23 mouse cellular contexts compared by ENCODE assay signal in genomic region chr16:34121288-34121687, GRCm38 (mm10).
DNase-seq lines count a peak whose midpoint lies in the region; ATAC-seq and TF ChIP-seq lines count a peak whose summit lies in the region.
"Had no signal": no experiment of that assay in that cellular context is flagged by ENCODE, and none has a peak within 500 bp of the region (broad histone marks: within the 10 kb centered on the region; RNA-seq: fewer than 3 reads in every experiment).

No protein-coding gene starts in this region.

- H3K4me3 ChIP-seq in thymus, adult 2 months (ENCODE audit: control insufficient read depth, insufficient read depth, low read length), result peak overlapping the region; percentile 31
- H3K4me3 ChIP-seq: forebrain, embryonic 15.5 days; heart, embryonic 10.5 days; heart, embryonic 15.5 days; kidney, embryonic 15.5 days had no signal

- peak; percentile 1; the same call in 1 of the 2 replicates for ATAC-seq in frontal cortex, adult (ENCODE audit: low TSS enrichment)
- ATAC-seq in granulocyte monocyte progenitor cell, adult 5-6 weeks (replicated peaks; ENCODE audit: poor library complexity, severe bottlenecking), result peak; percentile 10
- ATAC-seq: forebrain, embryonic 15.5 days; hindbrain, embryonic 16.5 days had no signal

- peak overlapping the region; percentile 22; the same call in 1 of the 2 replicates for H3K27ac ChIP-seq in thymus, adult 2 months (ENCODE audit: control insufficient read depth, insufficient read depth, low read length)
- H3K27ac ChIP-seq: forebrain, embryonic 15.5 days; heart, embryonic 10.5 days; heart, embryonic 15.5 days; kidney, embryonic 15.5 days; liver, embryonic 14.5 days; stomach, postnatal 0 days had no signal

- 43% methylated on average over 7 of the region's 7 CpGs for WGBS in thymus, adult 2 months

- no peak for TF ChIP-seq CTCF in thymus, adult 2 months (IDR thresholded peaks at IDR 0.05; ENCODE audit: borderline replicate concordance, control insufficient read depth, extremely low read depth, insufficient read depth, low read length, poor library complexity)

- TF ChIP-seq POLR2A in thymus, adult 2 months (IDR thresholded peaks at IDR 0.05; ENCODE audit: control insufficient read depth, extremely low read depth, insufficient read depth, low read length, poor library complexity), result no peak

- peaks cover 14% of the 10 kb centered on the region for H3K4me1 ChIP-seq in thymus, adult 2 months (replicated peaks; ENCODE audit: control insufficient read depth, insufficient read depth, low read length)
- H3K4me1 ChIP-seq: heart, embryonic 15.5 days had no signal

- no peaks in the 10 kb centered on the region for H3K36me3 ChIP-seq in thymus, adult 2 months (ENCODE audit: control insufficient read depth, insufficient read depth, low read length)
- H3K36me3 ChIP-seq: forebrain, embryonic 15.5 days; heart, embryonic 10.5 days; heart, embryonic 15.5 days; kidney, embryonic 15.5 days had no signal

- no peak for DNase-seq in frontal cortex, postnatal 25 days (ENCODE audit: low spot score in 2 of 2)
- no peak for DNase-seq in thymus, adult 2 months
- no peak for DNase-seq in thymus, postnatal 0 days (ENCODE audit: low spot score)
- DNase-seq in heart, adult 18-20 months, result no peak
- no peak for DNase-seq in cerebellum, adult 11 months
- DNase-seq: adrenal gland, postnatal 10 days; cerebellum, adult 18-20 months; cerebellum, postnatal 10 days; kidney, adult 18-20 months; kidney, postnatal 36 days; lung, adult 2 months; lung, postnatal 10 days; retina, postnatal 1 day; thymus, adult 18-20 months had no signal

- H3K27me3 ChIP-seq in thymus, adult 2 months (ENCODE audit: control insufficient read depth, insufficient read depth, low read length), result no peaks in the 10 kb centered on the region
- H3K27me3 ChIP-seq: forebrain, embryonic 15.5 days; heart, embryonic 15.5 days; kidney, embryonic 15.5 days had no signal
